Mouse (Mus musculus) heart, postnatal 36 days (tissue): ENCODE results near the gene Ugt1a8. TPM values are rescaled to one million over a fixed set of nuclear protein-coding genes. Genes with fewer than 3 reads are reported as not detected.
"Not testable (repeated sequence)": the region's sequence is repeated elsewhere in the genome, so short reads cannot be mapped to it uniquely, and the experiment has no call there.

Experiments
- DNase-seq, 2 experiments: peaks; one replicate each; pipeline ENCODE4 v3.0.0; 2021 to 2022
- intact Hi-C: fragments of 180-260 bp; cut with DNase I; formaldehyde crosslinking; loops from one replicate; pipeline ENCODE4 v1.15.1; 2025
- total RNA-seq, 2 experiments: library from RNA; stranded (reverse); gene quantifications; 2 replicates each; pipeline ENCODE4 v1.2.3; 2021

Ugt1a8 gene
- total RNA-seq, 2 experiments from 2014 or later = not detected

- no peak for DNase-seq
Observed at GRCm38 (mm10) chr1:88105656-88106055, 18.0 kb downstream of the Ugt1a8 start.

GRCm38 (mm10) chr1:88109027-88109557 lies 21.5 kb downstream of the Ugt1a8 start:
- intact Hi-C loops, DNase-seq: not testable (repeated sequence)

More at GRCm38 (mm10) chr1:88105656-88106055, 18.0 kb downstream of the Ugt1a8 start:
- intact Hi-C loops = no loop called here

- intact Hi-C loops, DNase-seq: not testable (repeated sequence)
Observed at GRCm38 (mm10) chr1:88109604-88110003, 22.0 kb downstream of the Ugt1a8 start.

GRCm38 (mm10) chr1:88112769-88113168 lies 25.2 kb downstream of the Ugt1a8 start:
- intact Hi-C loops, DNase-seq: not testable (repeated sequence)

GRCm38 (mm10) chr1:88120550-88120949 lies 32.9 kb downstream of the Ugt1a8 start:
- DNase-seq, intact Hi-C loops: not testable (repeated sequence)

GRCm38 (mm10) chr1:88121521-88121920 lies 33.9 kb downstream of the Ugt1a8 start:
- DNase-seq = not testable (repeated sequence)

GRCm38 (mm10) chr1:88125827-88126360 lies 38.3 kb downstream of the Ugt1a8 start:
- intact Hi-C loops = not testable (repeated sequence)

More at GRCm38 (mm10) chr1:88121521-88121920, 33.9 kb downstream of the Ugt1a8 start:
- intact Hi-C loops = not testable (repeated sequence)

GRCm38 (mm10) chr1:88129091-88129490 lies 41.5 kb downstream of the Ugt1a8 start:
- DNase-seq, intact Hi-C loops: not testable (repeated sequence)

More at GRCm38 (mm10) chr1:88125827-88126360, 38.3 kb downstream of the Ugt1a8 start:
- DNase-seq = not testable (repeated sequence)

GRCm38 (mm10) chr1:88130223-88130622 lies 42.6 kb downstream of the Ugt1a8 start:
- intact Hi-C loops = not testable (repeated sequence)

GRCm38 (mm10) chr1:88133908-88134456 lies 46.4 kb downstream of the Ugt1a8 start:
- intact Hi-C loops = no loop called here
- DNase-seq = no peak

More at GRCm38 (mm10) chr1:88130223-88130622, 42.6 kb downstream of the Ugt1a8 start:
- not testable (repeated sequence) for DNase-seq

GRCm38 (mm10) chr1:88134457-88135011 lies 46.9 kb downstream of the Ugt1a8 start, which contains the start of gene Ugt1a6a:
Gene Ugt1a6a, plus strand, starts transcription at chr1:88134809.
- intact Hi-C loops = not testable (repeated sequence)
- DNase-seq = peak; percentile 26 to 38

- intact Hi-C loops, DNase-seq: not testable (repeated sequence)
Observed at GRCm38 (mm10) chr1:88135229-88135904, 47.8 kb downstream of the Ugt1a8 start.

- no peak for DNase-seq
- intact Hi-C loops = no loop called here
Observed at GRCm38 (mm10) chr1:88136646-88137045, 49.0 kb downstream of the Ugt1a8 start.

- intact Hi-C loops = no loop called here
- no peak for DNase-seq
Observed at GRCm38 (mm10) chr1:88137264-88137663, 49.7 kb downstream of the Ugt1a8 start.

GRCm38 (mm10) chr1:88138145-88138544 lies 50.5 kb downstream of the Ugt1a8 start:
- intact Hi-C loops = no loop called here

GRCm38 (mm10) chr1:88140492-88140891 lies 52.9 kb downstream of the Ugt1a8 start:
- intact Hi-C loops, DNase-seq: not testable (repeated sequence)

More at GRCm38 (mm10) chr1:88138145-88138544, 50.5 kb downstream of the Ugt1a8 start:
- DNase-seq = no peak

- peak in 1 of 2 experiments; percentile 53 for DNase-seq
- intact Hi-C loops = not testable (repeated sequence)
Observed at GRCm38 (mm10) chr1:88143966-88144675, 56.5 kb downstream of the Ugt1a8 start.

- DNase-seq, intact Hi-C loops: not testable (repeated sequence)
Observed at GRCm38 (mm10) chr1:88145278-88145677, 57.7 kb downstream of the Ugt1a8 start.

GRCm38 (mm10) chr1:88150133-88150532 lies 62.5 kb downstream of the Ugt1a8 start:
- DNase-seq, intact Hi-C loops: not testable (repeated sequence)

GRCm38 (mm10) chr1:88158430-88158829 lies 70.8 kb downstream of the Ugt1a8 start:
- DNase-seq = no peak
- intact Hi-C loops = no loop called here
